Mouse (Mus musculus) MEL (cell line): Measurements from ENCODE around the gene Nemf.

Experiments used
- CTCF ChIP-seq, 3 experiments: IDR thresholded peaks in 2 of 3; conservative IDR thresholded peaks in 1 of 3; 2 replicates each; pipeline ENCODE4 v1.5.1; 2011 to 2012; ENCODE audit warnings: low read length in 3 of 3, low read depth in 2 of 3, mild to moderate bottlenecking in 2 of 3, improper control_type of control experiment in 1 of 3, inconsistent platforms in 1 of 3, mixed read lengths in 1 of 3, moderate library complexity in 1 of 3; ENCODE audit not compliant: control insufficient read depth in 1 of 3, insufficient read depth in 1 of 3, poor library complexity in 1 of 3, severe bottlenecking in 1 of 3
- GABPA ChIP-seq: IDR thresholded peaks from 2 replicates; pipeline ENCODE4 v1.6.1; 2012; ENCODE audit warnings: low read depth, mild to moderate bottlenecking, inconsistent platforms, low read length, improper control_type of control experiment, moderate library complexity
- HCFC1 ChIP-seq: IDR thresholded peaks from 2 replicates; pipeline ENCODE4 v1.6.1; 2012; ENCODE audit warnings: low read depth, mild to moderate bottlenecking, inconsistent platforms, low read length, improper control_type of control experiment, moderate library complexity
- MAX ChIP-seq: IDR thresholded peaks from 2 replicates; pipeline ENCODE4 v1.6.1; 2011; ENCODE audit warnings: low read length, improper control_type of control experiment
- MYB ChIP-seq: IDR thresholded peaks from 2 replicates; pipeline ENCODE4 v1.6.1; 2011; ENCODE audit warnings: mild to moderate bottlenecking, low read depth, low read length, improper control_type of control experiment
- POLR2AphosphoS2 ChIP-seq: IDR thresholded peaks from 2 replicates; pipeline ENCODE4 v1.6.1; 2011; ENCODE audit warnings: low read length, improper control_type of control experiment
- SMC3 ChIP-seq: IDR thresholded peaks from 2 replicates; pipeline ENCODE4 v1.6.1; 2011; ENCODE audit warnings: low read depth, low read length, improper control_type of control experiment
- TAL1 ChIP-seq: IDR thresholded peaks from 2 replicates; pipeline ENCODE4 v1.6.1; 2012; ENCODE audit warnings: mild to moderate bottlenecking, inconsistent platforms, low read length, moderate library complexity, mixed read lengths
- USF2 ChIP-seq, 2 experiments: IDR thresholded peaks; 2 replicates each; pipeline ENCODE4 v1.6.1; 2011 to 2012; ENCODE audit warnings: improper control_type of control experiment in 2 of 2, low read length in 2 of 2, borderline replicate concordance in 1 of 2, inconsistent platforms in 1 of 2, low read depth in 1 of 2, mild to moderate bottlenecking in 1 of 2; ENCODE audit not compliant: insufficient read depth in 1 of 2
- ZMIZ1 ChIP-seq: IDR thresholded peaks from 2 replicates; pipeline ENCODE4 v1.6.1; 2012; ENCODE audit warnings: low read depth, mild to moderate bottlenecking, inconsistent platforms, low read length, improper control_type of control experiment, moderate library complexity
- ZNF384 ChIP-seq: IDR thresholded peaks from 2 replicates; pipeline ENCODE4 v1.6.1; 2012; ENCODE audit warnings: low read depth, mild to moderate bottlenecking, inconsistent platforms, low read length, improper control_type of control experiment

- peak; percentile 25; the same call in 1 of the 2 replicates for TF ChIP-seq MAX
- no peak for TF ChIP-seq USF2 (IDR thresholded peaks at IDR 0.05; ENCODE audit: borderline replicate concordance in 1 of 2, insufficient read depth in 1 of 2, low read depth in 1 of 2, low read length in 2 of 2)
- no peak for TF ChIP-seq GABPA
- no peak for TF ChIP-seq CTCF (IDR thresholded peaks at IDR 0.05 in 2 of 3, conservative IDR thresholded peaks at IDR 0.05 in 1 of 3; ENCODE audit: control insufficient read depth in 1 of 3, insufficient read depth in 1 of 3, low read depth in 2 of 3, low read length in 3 of 3, poor library complexity in 1 of 3, severe bottlenecking in 1 of 3)
- no peak; the same call in 1 of the 2 replicates for TF ChIP-seq MYB
- peak; percentile 90 for TF ChIP-seq HCFC1
- no peak for TF ChIP-seq SMC3
- TF ChIP-seq ZNF384 = peak; percentile 61; the same call in 1 of the 2 replicates
- TF ChIP-seq TAL1 = no peak
- peak; percentile 87 for TF ChIP-seq ZMIZ1
- TF ChIP-seq POLR2AphosphoS2 = peak; percentile 87
These were observed at the start of gene Nemf for GRCm38 (mm10) chr12:69356546-69357299.
